Mouse (Mus musculus) MEL (cell line): ENCODE data around the gene Lman1l.

Source experiments
- CHD2 ChIP-seq: IDR thresholded peaks from 2 replicates; pipeline ENCODE4 v1.6.1; 2011; ENCODE audit warnings: low read length, improper control_type of control experiment
- CTCF ChIP-seq, 3 experiments: IDR thresholded peaks in 2 of 3; conservative IDR thresholded peaks in 1 of 3; 2 replicates each; pipeline ENCODE4 v1.5.1; 2011 to 2012; ENCODE audit warnings: low read length in 3 of 3, low read depth in 2 of 3, mild to moderate bottlenecking in 2 of 3, improper control_type of control experiment in 1 of 3, inconsistent platforms in 1 of 3, mixed read lengths in 1 of 3, moderate library complexity in 1 of 3; ENCODE audit not compliant: control insufficient read depth in 1 of 3, insufficient read depth in 1 of 3, poor library complexity in 1 of 3, severe bottlenecking in 1 of 3
- GABPA ChIP-seq: IDR thresholded peaks from 2 replicates; pipeline ENCODE4 v1.6.1; 2012; ENCODE audit warnings: low read depth, mild to moderate bottlenecking, inconsistent platforms, low read length, improper control_type of control experiment, moderate library complexity
- MAX ChIP-seq: IDR thresholded peaks from 2 replicates; pipeline ENCODE4 v1.6.1; 2011; ENCODE audit warnings: low read length, improper control_type of control experiment
- NRF1 ChIP-seq: IDR thresholded peaks from 2 replicates; pipeline ENCODE4 v1.6.1; 2014; ENCODE audit warnings: low read depth, mild to moderate bottlenecking, inconsistent platforms, low read length, improper control_type of control experiment, moderate library complexity; ENCODE audit not compliant: poor library complexity, insufficient read depth, severe bottlenecking
- POLR2AphosphoS2 ChIP-seq: IDR thresholded peaks from 2 replicates; pipeline ENCODE4 v1.6.1; 2011; ENCODE audit warnings: low read length, improper control_type of control experiment
- RCOR1 ChIP-seq: IDR thresholded peaks from 2 replicates; pipeline ENCODE4 v1.6.1; 2012; ENCODE audit warnings: low read depth, mild to moderate bottlenecking, inconsistent platforms, low read length, improper control_type of control experiment
- TBP ChIP-seq: IDR thresholded peaks from 2 replicates; pipeline ENCODE4 v1.8.0; 2011; ENCODE audit warnings: low read depth, low read length, improper control_type of control experiment
- TCF12 ChIP-seq: IDR thresholded peaks from 2 replicates; pipeline ENCODE4 v1.6.1; 2014; ENCODE audit warnings: low read depth, mild to moderate bottlenecking, inconsistent platforms, low read length, improper control_type of control experiment, moderate library complexity

GRCm38 (mm10) chr9:57612587-57612986 lies 8.0 kb downstream of the Lman1l start:
- no peak for TF ChIP-seq CTCF (IDR thresholded peaks at IDR 0.05 in 2 of 3, conservative IDR thresholded peaks at IDR 0.05 in 1 of 3; ENCODE audit: control insufficient read depth in 1 of 3, insufficient read depth in 1 of 3, low read depth in 2 of 3, low read length in 3 of 3, poor library complexity in 1 of 3, severe bottlenecking in 1 of 3)
- TF ChIP-seq TCF12, result no peak
- no peak for TF ChIP-seq RCOR1
- no peak for TF ChIP-seq POLR2AphosphoS2
- no peak for TF ChIP-seq GABPA
- no peak for TF ChIP-seq TBP
- TF ChIP-seq CHD2, result no peak
- no peak for TF ChIP-seq NRF1
- TF ChIP-seq MAX, result no peak
